Mouse (Mus musculus) G1E (cell line): ENCODE results near the gene Osm. TPM values are rescaled to one million over a fixed set of nuclear protein-coding genes. Genes with fewer than 3 reads are reported as not detected.
A peak's percentile ranks its signal among the peaks of the same experiment; 100 is the strongest.

Source experiments
- ATAC-seq: 2 replicates; pipeline ENCODE4 v1.8.0; 2016; ENCODE audit warnings: mild to moderate bottlenecking; ENCODE audit not compliant: insufficient number of reproducible peaks, poor library complexity, low FRiP score, severe bottlenecking; ENCODE audit errors: extremely low read depth
- DNase-seq: peaks from one replicate; pipeline ENCODE4 v3.0.0; 2012; ENCODE audit warnings: low spot score
- H3K27me3 ChIP-seq: 2 replicates; pipeline ENCODE4 v1.6.1; 2012; ENCODE audit warnings: mild to moderate bottlenecking, low read length, inconsistent platforms; ENCODE audit not compliant: insufficient read depth
- H3K36me3 ChIP-seq: replicated peaks from 2 replicates; pipeline ENCODE3; 2012; ENCODE audit warnings: mild to moderate bottlenecking, inconsistent platforms
- H3K4me1 ChIP-seq: 2 replicates; pipeline ENCODE4 v1.6.1; 2012; ENCODE audit warnings: low read depth, low read length, inconsistent platforms, mixed read lengths; ENCODE audit not compliant: insufficient read depth
- H3K4me3 ChIP-seq: 2 replicates; pipeline ENCODE4 v1.5.1; 2012; ENCODE audit warnings: low read depth, mild to moderate bottlenecking, inconsistent platforms, low read length, moderate library complexity, mixed read lengths
- H3K9me3 ChIP-seq: replicated peaks from 2 replicates; pipeline ENCODE4 v1.6.1; 2012; ENCODE audit warnings: inconsistent platforms
- CTCF ChIP-seq: IDR thresholded peaks from 2 replicates; pipeline ENCODE4 v1.5.1; 2012; ENCODE audit warnings: low read depth, low read length, inconsistent platforms, mixed read lengths
- GATA1 ChIP-seq: IDR thresholded peaks from 2 replicates; pipeline ENCODE4 v1.6.1; 2012; ENCODE audit warnings: borderline replicate concordance, low read length, inconsistent platforms, mixed read lengths
- GATA2 ChIP-seq: IDR thresholded peaks from 2 replicates; pipeline ENCODE4 v1.6.1; 2012; ENCODE audit warnings: low read depth, low read length, inconsistent platforms, borderline replicate concordance
- POLR2AphosphoS5 ChIP-seq: IDR thresholded peaks from 2 replicates; pipeline ENCODE4 v1.6.1; 2012; ENCODE audit warnings: low read depth, low read length, inconsistent platforms; ENCODE audit not compliant: insufficient replicate concordance
- TAL1 ChIP-seq: conservative IDR thresholded peaks from 2 replicates; pipeline ENCODE4 v1.6.1; 2012; ENCODE audit warnings: low read depth, low read length, inconsistent platforms, mixed read lengths
- polyA plus RNA-seq: library from polyadenylated mRNA; stranded (reverse); fragments of >175 nt; gene quantifications from 2 replicates; pipeline ENCODE4 v1.2.3, GENCODE M21; 2012
- total RNA-seq, 2 experiments: library from RNA; stranded (forward) in 1 of 2; stranded (reverse) in 1 of 2; fragments of 200-1000 nt in 1 of 2; fragments of >200 nt in 1 of 2; fragmentation: Nextera tagmentation in 1 of 2; gene quantifications; 2 replicates each; pipeline ENCODE4 v1.2.3; 2014 to 2017

Osm gene
- total and polyA plus RNA-seq, 3 experiments: 4.0 to 10.3 (median 8.0) TPM

DNA sequence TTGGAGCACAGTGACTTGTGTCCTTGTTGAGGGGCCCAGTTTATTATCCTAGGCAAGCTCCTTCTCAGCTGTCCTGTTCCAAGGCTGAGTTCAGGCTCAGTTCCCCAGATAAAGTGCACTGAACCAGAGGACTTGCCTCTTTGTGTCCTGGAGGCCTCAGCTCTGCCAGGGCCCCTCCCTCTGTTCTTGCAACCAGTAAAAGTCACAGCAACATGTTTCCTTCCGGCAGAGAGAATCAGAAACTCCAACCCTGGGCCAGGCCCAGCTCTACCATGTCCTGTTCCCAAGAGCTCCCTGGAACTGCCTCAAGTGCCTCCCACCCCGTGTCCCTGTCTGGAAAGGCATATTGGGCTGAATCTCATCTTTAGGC lies 32.5 kb upstream of the Osm start:
- peaks cover 60% of the 10 kb centered on the region for H3K36me3 ChIP-seq

DNA sequence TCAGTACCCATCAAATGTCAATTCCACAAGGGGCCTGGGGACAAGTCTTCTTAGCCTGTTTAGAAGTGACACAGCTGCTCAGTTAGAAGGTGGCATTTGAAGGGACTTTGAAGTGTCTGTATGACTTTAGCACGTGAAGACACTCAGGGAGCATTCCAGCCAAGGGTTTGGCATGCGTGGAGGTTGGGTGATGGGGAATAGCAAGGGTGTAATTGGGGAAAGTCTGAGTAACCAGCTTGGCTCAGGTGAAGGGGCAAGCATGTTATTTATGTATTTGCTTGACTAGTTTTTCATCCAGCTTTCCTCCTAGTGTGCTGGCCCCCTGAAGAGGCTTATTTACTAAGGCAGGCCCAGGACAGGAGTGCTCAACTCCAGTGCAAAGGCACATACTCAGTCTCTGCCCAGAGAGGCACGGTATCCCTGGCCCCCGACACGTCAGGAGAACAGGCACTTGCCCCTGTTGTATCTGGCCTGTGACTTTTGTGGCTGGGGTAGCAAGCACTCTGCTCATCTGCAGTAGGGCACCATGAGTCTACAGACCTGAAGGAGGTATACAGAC lies 31.0 kb upstream of the Osm start:
- no peak overlapping the region for H3K4me3 ChIP-seq
- ATAC-seq: no peak
- peaks cover 63% of the 10 kb centered on the region for H3K36me3 ChIP-seq
- DNase-seq: no peak
- H3K4me1 ChIP-seq: peaks cover 48% of the 10 kb centered on the region
- TF ChIP-seq GATA2 (no peak), POLR2AphosphoS5 (no peak), TAL1 (no peak)
- H3K9me3 ChIP-seq: no peaks in the 10 kb centered on the region
- no peaks in the 10 kb centered on the region for H3K27me3 ChIP-seq

More for the DNA sequence above, 32.5 kb upstream of the Osm start:
- TF ChIP-seq GATA1 (no peak), POLR2AphosphoS5 (no peak), CTCF (no peak), GATA2 (no peak)
- Histone ChIP-seq H3K27me3 (no peaks in the 10 kb centered on the region), H3K4me3 (no peak overlapping the region; the same call in 1 of the 2 replicates), H3K9me3 (no peaks in the 10 kb centered on the region), H3K4me1 (peaks cover 56% of the 10 kb centered on the region)
- ATAC-seq (peak; percentile 63), DNase-seq (no peak)

DNA sequence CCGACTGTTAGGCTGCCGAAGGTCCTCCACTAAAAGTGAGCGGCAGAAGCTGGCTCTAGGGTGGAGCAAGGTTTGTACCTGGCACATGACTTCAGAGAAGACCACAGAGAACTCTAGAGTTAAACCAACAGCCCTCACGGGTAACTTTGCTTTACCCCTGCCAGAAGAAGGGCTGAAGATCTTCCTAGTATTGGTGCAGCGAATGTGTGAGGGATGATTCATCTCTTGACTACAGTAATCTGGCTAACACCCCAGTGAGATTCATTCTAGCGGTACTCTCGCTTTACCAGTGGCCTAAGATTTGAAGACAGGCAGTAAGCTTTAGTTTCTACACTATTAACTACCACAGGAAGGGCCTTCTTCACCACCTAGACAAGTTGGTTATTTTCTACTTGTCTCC lies 30.3 kb upstream of the Osm start:
- H3K36me3 ChIP-seq: peaks cover 71% of the 10 kb centered on the region

DNA sequence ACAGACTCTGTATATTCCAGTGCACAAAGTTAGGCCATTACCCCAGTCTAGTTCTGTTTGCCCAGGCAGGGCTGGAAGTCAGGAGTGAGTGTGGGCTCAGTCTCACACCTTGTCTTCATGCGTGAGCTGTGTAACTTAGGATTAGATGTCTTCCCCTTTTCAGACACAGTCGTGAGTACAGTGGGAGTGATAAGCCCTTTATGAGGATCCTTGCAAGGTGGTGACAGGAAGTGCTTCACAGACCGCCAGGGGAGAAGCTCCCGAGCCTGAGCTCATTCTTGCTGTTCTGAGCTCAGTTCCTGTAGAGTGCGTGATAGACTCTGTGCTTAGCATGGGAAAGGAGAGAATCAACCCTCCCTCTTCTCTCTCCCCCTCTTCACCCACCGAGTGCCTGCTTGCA lies 29.7 kb upstream of the Osm start:
- Histone ChIP-seq H3K27me3 (no peaks in the 10 kb centered on the region), H3K4me3 (no peak overlapping the region), H3K9me3 (no peaks in the 10 kb centered on the region), H3K36me3 (peaks cover 76% of the 10 kb centered on the region), H3K4me1 (peaks cover 48% of the 10 kb centered on the region)
- TF ChIP-seq POLR2AphosphoS5 (no peak), GATA1 (no peak), TAL1 (no peak), GATA2 (no peak), CTCF (no peak)
- ATAC-seq: peak; percentile 67; the same call in 1 of the 2 replicates
- peak; percentile 55 for DNase-seq

More for the DNA sequence above, 30.3 kb upstream of the Osm start:
- H3K4me3 ChIP-seq: no peak overlapping the region
- no peak for TF ChIP-seq POLR2AphosphoS5
- no peak for TF ChIP-seq TAL1
- TF ChIP-seq GATA2: no peak
- no peak for TF ChIP-seq CTCF
- no peak for TF ChIP-seq GATA1
- DNase-seq (no peak), ATAC-seq (no peak)
- H3K27me3 ChIP-seq: no peaks in the 10 kb centered on the region
- H3K9me3 ChIP-seq: no peaks in the 10 kb centered on the region
- H3K4me1 ChIP-seq: peaks cover 48% of the 10 kb centered on the region

DNA sequence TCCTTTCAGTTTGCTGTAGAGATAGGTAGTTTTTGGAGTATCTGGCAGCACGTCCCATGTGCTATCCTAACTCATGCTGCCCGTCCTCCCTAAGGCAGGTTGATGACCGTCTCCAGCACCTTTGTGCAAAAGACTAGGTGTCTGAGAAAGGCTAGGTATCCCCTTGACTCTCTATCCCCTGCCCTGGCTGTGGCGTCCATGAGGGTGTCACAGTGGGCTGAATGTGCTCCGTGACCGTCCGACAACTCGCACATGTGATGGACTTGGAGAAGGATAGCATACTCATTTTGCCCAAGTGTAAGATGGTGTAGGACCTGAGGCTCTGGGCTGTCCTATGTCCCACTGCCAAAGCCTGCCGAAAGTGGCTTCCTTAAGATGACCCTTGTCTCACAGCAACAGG lies 28.6 kb upstream of the Osm start:
- Histone ChIP-seq H3K27me3 (no peaks in the 10 kb centered on the region), H3K4me1 (peaks cover 39% of the 10 kb centered on the region), H3K9me3 (no peaks in the 10 kb centered on the region), H3K36me3 (peaks cover 81% of the 10 kb centered on the region), H3K4me3 (no peak overlapping the region)
- DNase-seq: no peak
- TF ChIP-seq TAL1: no peak
- TF ChIP-seq CTCF: no peak
- no peak for TF ChIP-seq GATA1
- TF ChIP-seq POLR2AphosphoS5: no peak
- no peak for TF ChIP-seq GATA2
- no peak for ATAC-seq

DNA sequence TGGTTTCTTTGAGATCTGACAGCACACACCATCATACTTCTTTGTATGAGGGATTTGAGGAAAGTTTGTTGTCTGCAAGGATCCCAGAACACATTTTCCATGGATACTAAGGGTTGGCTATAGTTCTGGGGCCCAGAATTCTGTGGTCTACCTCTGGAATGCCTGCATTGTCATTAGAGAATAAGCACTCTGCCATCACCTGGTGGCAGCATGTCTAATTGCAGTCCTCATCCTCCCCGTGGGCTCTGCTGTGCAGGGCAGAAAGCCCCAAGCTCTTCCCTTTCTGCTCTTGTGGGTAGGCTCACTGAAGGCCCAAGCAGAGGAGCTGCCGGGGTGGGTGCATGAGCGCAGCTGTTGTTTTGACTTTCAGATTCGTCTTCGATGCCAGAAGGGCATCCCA lies 26.7 kb upstream of the Osm start:
- H3K4me3 ChIP-seq: no peak overlapping the region
- peaks cover 100% of the 10 kb centered on the region for H3K36me3 ChIP-seq
- no peak for ATAC-seq
- DNase-seq: no peak
- H3K4me1 ChIP-seq: peaks cover 24% of the 10 kb centered on the region
- TF ChIP-seq POLR2AphosphoS5 (no peak), CTCF (no peak), GATA2 (no peak), GATA1 (no peak), TAL1 (no peak)
- H3K27me3 ChIP-seq: no peaks in the 10 kb centered on the region
- no peaks in the 10 kb centered on the region for H3K9me3 ChIP-seq
